Mouse (Mus musculus) heart, adult 2 months (tissue): Measurements from ENCODE around the gene Hmx1.

Source experiments
- CTCF ChIP-seq: fragments of 200-600 bp; IDR thresholded peaks from 2 replicates; pipeline ENCODE4 v1.8.1; 2022; ENCODE audit warnings: antibody characterized with exemption, mild to moderate bottlenecking, moderate library complexity
- EP300 ChIP-seq: fragments of 200-500 bp; IDR thresholded peaks from 2 replicates; pipeline ENCODE4 v1.6.1; 2011; ENCODE audit warnings: low read depth, low read length, control low read depth; ENCODE audit not compliant: insufficient read depth
- POLR2A ChIP-seq: fragments of 200-500 bp; IDR thresholded peaks from 2 replicates; pipeline ENCODE4 v1.6.1; 2011; ENCODE audit warnings: mild to moderate bottlenecking, low read depth, low read length, control low read depth; ENCODE audit not compliant: insufficient read depth

DNA sequence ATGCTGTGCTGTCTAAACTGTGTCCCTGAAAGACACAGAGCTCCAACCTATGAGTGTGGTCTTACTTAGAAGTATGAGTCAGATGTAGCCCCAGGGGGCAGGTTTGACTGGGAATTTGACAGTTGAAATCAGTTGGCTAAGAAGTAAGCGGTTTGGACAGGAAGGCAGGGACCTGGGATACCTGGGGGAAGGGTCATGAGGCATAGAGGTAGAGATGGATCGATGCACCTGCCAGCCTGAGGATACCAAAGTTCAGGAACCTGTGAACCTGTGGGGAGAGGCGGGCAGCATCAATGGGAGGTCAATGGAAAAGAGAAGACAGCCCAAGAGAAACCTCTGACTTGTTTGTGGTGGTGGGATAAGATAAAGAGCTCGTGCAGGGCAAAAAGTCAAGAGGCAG lies 32.7 kb downstream of the Hmx1 start:
- TF ChIP-seq CTCF, result no peak
- no peak for TF ChIP-seq POLR2A
- no peak for TF ChIP-seq EP300
